Comparison of ENCODE assay signal across 8 mouse cellular contexts in the genomic region with DNA sequence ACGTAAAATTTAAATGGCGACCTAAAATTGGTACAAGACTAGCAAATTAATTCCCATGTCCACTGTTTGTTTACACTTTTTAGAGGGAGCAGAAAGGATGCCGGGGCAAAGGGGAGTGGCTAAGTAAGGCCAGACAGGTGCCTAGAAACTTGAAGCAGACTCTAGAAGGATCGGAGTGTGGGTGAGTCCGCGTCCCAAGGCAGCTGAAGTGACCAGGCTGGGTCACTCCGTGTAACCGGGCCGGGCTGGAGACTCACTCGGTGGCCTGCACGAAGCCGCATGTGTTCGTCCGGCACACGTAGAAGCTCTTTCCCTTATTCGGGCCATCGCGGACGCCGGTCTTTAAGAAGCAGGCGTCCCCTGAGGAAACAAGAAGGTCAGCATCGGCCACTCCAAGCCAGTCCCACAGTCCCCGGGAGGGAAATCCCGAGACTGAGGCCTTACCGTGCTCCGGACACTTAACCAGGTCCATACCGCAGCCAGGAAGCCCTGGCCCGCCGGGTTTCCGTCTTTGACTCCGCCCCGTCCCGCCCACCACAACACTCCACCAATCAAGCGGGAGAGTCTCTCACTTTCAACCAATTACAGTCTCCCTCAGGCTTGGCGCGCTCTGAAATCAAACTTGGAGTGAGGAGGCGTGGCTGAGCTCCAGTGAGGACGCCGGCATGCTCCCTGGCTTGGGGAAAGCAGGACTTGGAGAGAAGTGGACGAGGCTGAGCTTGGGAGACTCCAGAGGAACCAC. TPM values are rescaled to one million over a fixed set of nuclear protein-coding genes. Genes with fewer than 3 reads are reported as not detected.
DNase-seq lines count a peak whose midpoint lies in the region; ATAC-seq lines count a peak whose summit lies in the region.

Gene Ttf2, minus strand, starts transcription at position 488 of the 742 bp plus-strand sequence.

- intact Hi-C loops in gastrocnemius, postnatal 14 days (cut with DNase I; ENCODE audit: low total_unique reads), result loop anchor here (10.0 kb wide), 1 partner anchor 485 kb away; no protein-coding TSS in a partner anchor
- intact Hi-C loops in left cerebral cortex, postnatal 10 days (cut with DNase I), result loop anchor here (10.0 kb wide), 1 partner anchor 205 kb away; no protein-coding TSS in a partner anchor

- ATAC-seq in inflammation-experienced regulatory T-cells, adult 6 months, result peak; percentile 100
- peak; percentile 98 for ATAC-seq in megakaryocyte-erythroid progenitor cell, adult 5-6 weeks (replicated peaks; ENCODE audit: low FRiP score, low TSS enrichment, poor library complexity, severe bottlenecking)

- peak; percentile 94 to 99 for DNase-seq in adrenal gland, adult (ENCODE audit: inconsistent age in 2 of 2, low spot score in 1 of 2)
- DNase-seq in embryo, embryonic 10.5 days (ENCODE audit: low spot score), result peak; percentile 98
- peak; percentile 92 for DNase-seq in gastrocnemius, postnatal 14 days
- DNase-seq in left cerebral cortex, postnatal 10 days (ENCODE audit: extremely low spot score in 1 of 2, low spot score in 2 of 2), result peak; percentile 88 to 94
- DNase-seq in right cerebral cortex, postnatal 25 days, result peak; percentile 87
- peak; percentile 88 to 94 for DNase-seq in urinary bladder, postnatal 4 days (ENCODE audit: low spot score in 2 of 2)

RNA-seq across cellular contexts. Expression of gene Ttf2, which starts in this region (rescaled TPM):
- 1 to 10 TPM; 4.5 to 4.8 TPM for total RNA-seq in gastrocnemius, postnatal 14 days (2021)
- 10 to 100 TPM; 12.2 to 18.2 (median 14.0) TPM for polyA plus RNA-seq in inflammation-experienced regulatory T-cells, adult 6 months (2017; shearing (Covaris generic))
- total RNA-seq in left cerebral cortex, postnatal 10 days (2021), result 1 to 10 TPM; 1.6 to 2.3 TPM
- 23.5 and 37.1 TPM in 2 replicates for total RNA-seq in megakaryocyte-erythroid progenitor cell, adult 5-6 weeks (2014; fragmentation: Nextera tagmentation)
- 27.3 and 30.1 TPM in 2 replicates for total RNA-seq in megakaryocyte-erythroid progenitor cell, adult 5-6 weeks (2017)

Comparison
In these comparisons a context has a peak if more than half of its experiments do, and no peak if none do; other contexts are left out.
1. Peak in every context shown above with its lines: DNase-seq and ATAC-seq.
2. RNA of gene Ttf2 (total RNA-seq): 23.5 to 37.1 TPM in megakaryocyte-erythroid progenitor cell, adult 5-6 weeks; 4.5 to 4.8 TPM in gastrocnemius, postnatal 14 days and 1.6 to 2.3 TPM in left cerebral cortex, postnatal 10 days; every median in the first group is over 4 times any median in the second.